Mouse (Mus musculus) lung, embryonic 14.5 days (tissue): ENCODE measurements around the gene Pip5k1b. TPM values are rescaled to one million over a fixed set of nuclear protein-coding genes. Genes with fewer than 3 reads are reported as not detected.

ENCODE experiments used
- ATAC-seq: fragments of 200-750 bp; cut with Nextera tagmentation; 2 replicates; pipeline ENCODE4 v1.8.0; 2017; ENCODE audit warnings: mild to moderate bottlenecking, moderate TSS enrichment, moderate library complexity; ENCODE audit not compliant: insufficient read depth
- DNase-seq: peaks from one replicate; pipeline ENCODE4 v3.0.0-alpha.2; 2015
- H3K27ac ChIP-seq: fragments of 300-500 bp; sonication (generic); 2 replicates; pipeline ENCODE4 v1.5.1; 2014; ENCODE audit warnings: low read depth, mild to moderate bottlenecking, moderate library complexity
- H3K27me3 ChIP-seq: fragments of 300-500 bp; sonication (generic); 2 replicates; pipeline ENCODE4 v1.6.1; 2014; ENCODE audit warnings: low read length, control low read depth; ENCODE audit not compliant: insufficient read depth
- H3K36me3 ChIP-seq: fragments of 300-500 bp; sonication (generic); 2 replicates; pipeline ENCODE4 v1.6.1; 2014; ENCODE audit warnings: control low read depth; ENCODE audit not compliant: insufficient read depth
- H3K4me1 ChIP-seq: fragments of 300-500 bp; sonication (generic); 2 replicates; pipeline ENCODE4 v1.6.1; 2014; ENCODE audit warnings: antibody characterized with exemption, control low read depth; ENCODE audit not compliant: insufficient read depth
- H3K4me2 ChIP-seq: fragments of 300-500 bp; sonication (generic); 2 replicates; pipeline ENCODE4 v1.6.1; 2014; ENCODE audit warnings: mild to moderate bottlenecking
- H3K4me3 ChIP-seq: fragments of 300-500 bp; sonication (generic); 2 replicates; pipeline ENCODE4 v1.5.1; 2014; ENCODE audit warnings: low read depth, low read length
- H3K9ac ChIP-seq: fragments of 300-500 bp; sonication (generic); 2 replicates; pipeline ENCODE4 v1.6.1; 2014
- H3K9me3 ChIP-seq: fragments of 300-500 bp; sonication (generic); 2 replicates; pipeline ENCODE4 v1.6.1; 2016; ENCODE audit warnings: low read depth, low read length, control low read depth
- CTCF ChIP-seq: IDR thresholded peaks from 2 replicates; pipeline ENCODE4 v1.5.1; 2016; ENCODE audit warnings: antibody characterized with exemption, low read depth
- WGBS: fragments of 180-500 bp; shearing (Covaris S2); extraction: QIAGEN DNeasy Blood & Tissue Kit; methylation state at CpG from one replicate; pipeline ENCODE4 v1.1.7; 2014; 5-methylcytosine and 5-hydroxymethylcytosine counted together
- polyA plus RNA-seq: library from polyadenylated mRNA; unstranded; fragments of >200 nt; fragmentation: Nextera tagmentation; extraction: Ambion mirVana; gene quantifications from 2 replicates; pipeline ENCODE4 v1.2.1, GENCODE M21; 2014

Gene Pip5k1b
- polyA plus RNA-seq, 1 experiment from 2014 or later: 2.6 TPM

DNA sequence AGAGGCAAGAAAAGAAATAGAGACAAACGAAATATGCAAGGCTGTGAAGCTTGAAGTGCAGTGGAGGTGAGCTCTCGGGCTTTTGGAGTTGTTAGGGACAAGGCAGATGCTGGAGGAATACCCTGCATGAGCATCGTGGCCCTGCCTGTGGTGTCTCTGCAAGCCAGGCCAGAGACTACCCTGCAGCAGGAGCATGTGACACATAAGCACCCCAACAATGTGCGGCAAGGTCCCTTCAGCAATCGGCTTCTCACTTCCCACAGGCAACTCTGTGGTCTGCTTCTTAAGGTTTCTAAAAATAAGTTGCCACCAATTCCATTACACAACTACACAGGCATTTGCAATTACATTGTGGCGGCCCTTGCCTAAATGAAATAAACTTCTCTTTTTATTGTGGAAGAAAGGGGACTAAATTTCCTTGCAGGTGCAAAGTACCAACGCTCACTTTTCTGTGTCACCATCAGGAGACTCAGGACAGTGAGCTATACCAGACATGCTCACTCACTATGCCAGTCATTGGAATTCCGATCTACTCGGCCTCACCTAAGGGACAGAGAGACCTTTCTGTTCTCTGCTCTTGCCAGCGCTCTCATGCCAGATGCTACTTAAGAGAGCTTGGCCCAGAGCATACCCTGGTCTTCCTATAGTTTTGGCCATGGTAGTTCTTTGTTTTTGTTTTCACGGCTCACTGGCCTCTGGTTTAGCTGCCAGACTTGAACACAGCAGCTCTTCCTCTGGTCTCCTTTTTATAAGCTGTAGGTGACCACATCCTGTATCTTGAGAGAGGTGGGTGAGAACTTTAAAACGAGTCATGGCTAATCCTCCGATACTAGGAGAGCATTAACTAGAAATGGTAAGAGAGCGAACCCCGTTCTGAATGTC, 28.7 kb downstream of the Pip5k1b start:
- DNase-seq (no peak), ATAC-seq (no peak)
- Histone ChIP-seq H3K9ac (no peak overlapping the region), H3K27ac (no peak overlapping the region), H3K36me3 (no peaks in the 10 kb centered on the region), H3K27me3 (no peaks in the 10 kb centered on the region), H3K4me2 (no peak overlapping the region), H3K4me3 (no peak overlapping the region), H3K9me3 (no peaks in the 10 kb centered on the region), H3K4me1 (no peaks in the 10 kb centered on the region)
- WGBS: 75% methylated on average over 15 of the region's 15 CpGs
- TF ChIP-seq CTCF: no peak

DNA sequence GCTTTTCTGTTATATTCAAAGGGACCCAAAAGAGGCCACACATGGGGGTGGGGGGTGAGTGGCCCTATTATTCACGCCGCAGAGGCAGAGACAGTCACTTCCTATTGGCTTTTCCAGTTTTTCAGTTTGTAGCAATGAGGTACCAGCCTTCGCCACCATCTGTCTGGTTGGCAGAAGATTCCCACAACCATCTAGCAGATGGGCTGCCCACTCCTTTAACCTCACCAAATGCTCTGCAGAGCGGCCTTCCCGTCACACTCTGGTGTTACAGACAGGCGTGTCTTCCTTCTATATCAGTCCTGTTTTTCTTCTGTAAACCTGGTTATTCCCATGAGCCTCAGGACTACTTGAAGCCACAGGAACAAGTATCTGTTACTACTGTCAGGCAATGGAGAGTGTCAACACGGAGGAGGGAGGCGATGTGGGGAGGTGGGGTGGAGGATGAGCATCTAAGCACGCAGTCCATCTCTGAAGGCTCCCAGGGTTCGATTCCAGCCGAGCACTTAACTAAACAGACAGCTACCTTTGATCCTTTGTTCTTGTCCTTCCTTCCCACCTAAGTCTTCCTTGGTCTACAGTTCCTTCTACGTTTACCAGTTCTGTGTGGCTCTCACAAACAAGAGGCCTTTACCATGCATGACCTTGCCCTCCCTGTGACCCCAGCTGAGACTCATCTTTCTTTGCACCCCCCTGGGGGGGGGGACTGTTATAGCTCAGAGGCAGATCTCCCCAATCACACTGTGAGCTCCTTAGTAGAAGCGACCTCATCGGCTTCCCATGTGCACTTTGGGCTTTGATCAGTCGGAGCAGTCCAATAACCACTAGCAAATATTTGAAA, 32.0 kb downstream of the Pip5k1b start:
- ATAC-seq: no peak
- H3K4me1 ChIP-seq: no peaks in the 10 kb centered on the region
- H3K4me3 ChIP-seq: no peak overlapping the region
- TF ChIP-seq CTCF: no peak
- no peaks in the 10 kb centered on the region for H3K9me3 ChIP-seq
- no peaks in the 10 kb centered on the region for H3K36me3 ChIP-seq
- no peak overlapping the region for H3K9ac ChIP-seq
- H3K4me2 ChIP-seq: no peak overlapping the region
- no peak overlapping the region for H3K27ac ChIP-seq
- no peaks in the 10 kb centered on the region for H3K27me3 ChIP-seq
- no peak for DNase-seq
- WGBS: 70% methylated on average over 15 of the region's 15 CpGs

DNA sequence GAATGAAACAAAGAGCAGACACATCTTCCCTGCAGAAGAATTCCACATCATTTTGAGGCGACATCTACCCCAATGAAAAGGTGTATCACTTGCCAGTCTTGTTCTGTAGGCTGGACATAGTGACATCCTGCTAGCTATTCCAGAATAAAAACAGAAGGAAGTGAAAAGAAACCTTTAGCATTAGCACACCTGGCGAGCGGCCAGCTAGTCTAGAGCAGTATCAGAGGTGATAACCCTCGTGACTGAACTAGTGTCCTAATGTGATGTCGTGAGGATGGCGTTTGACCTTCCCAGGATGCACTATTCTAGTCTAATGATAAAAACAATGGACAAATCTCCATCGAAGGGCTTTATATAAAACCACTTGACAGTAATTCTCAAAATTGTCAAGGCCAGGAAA, 33.7 kb downstream of the Pip5k1b start:
- no peaks in the 10 kb centered on the region for H3K36me3 ChIP-seq
- no peaks in the 10 kb centered on the region for H3K9me3 ChIP-seq
- no peak overlapping the region for H3K4me2 ChIP-seq
- DNase-seq (no peak), ATAC-seq (no peak)
- H3K9ac ChIP-seq: no peak overlapping the region
- H3K4me3 ChIP-seq: no peak overlapping the region
- 76% methylated on average over 7 of the region's 7 CpGs for WGBS
- no peak overlapping the region for H3K27ac ChIP-seq
- no peaks in the 10 kb centered on the region for H3K4me1 ChIP-seq
- no peak for TF ChIP-seq CTCF
- H3K27me3 ChIP-seq: no peaks in the 10 kb centered on the region

DNA sequence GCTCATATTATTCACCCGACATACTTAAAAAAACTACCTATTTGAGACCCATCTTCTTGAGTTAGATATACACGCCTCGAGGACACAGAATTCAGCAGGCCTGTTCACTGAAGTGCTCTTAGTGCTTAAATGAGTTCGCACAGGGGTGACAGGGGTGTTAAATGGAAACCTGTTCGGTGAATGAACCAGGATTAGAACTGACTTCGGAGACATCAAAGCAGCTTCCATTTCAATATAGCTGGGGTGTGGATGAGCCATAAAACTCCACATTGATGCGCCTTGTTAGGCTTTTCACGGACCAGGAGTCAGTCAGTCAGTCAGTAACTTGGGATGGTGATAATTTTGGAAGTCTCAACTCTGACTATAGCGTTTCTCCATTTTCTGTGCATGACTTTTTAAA, 34.5 kb downstream of the Pip5k1b start:
- DNase-seq (no peak), ATAC-seq (no peak)
- H3K27me3 ChIP-seq: no peaks in the 10 kb centered on the region
- H3K9me3 ChIP-seq: no peaks in the 10 kb centered on the region
- no peak overlapping the region for H3K4me2 ChIP-seq
- no peaks in the 10 kb centered on the region for H3K4me1 ChIP-seq
- H3K27ac ChIP-seq: no peak overlapping the region
- H3K9ac ChIP-seq: no peak overlapping the region
- H3K36me3 ChIP-seq: no peaks in the 10 kb centered on the region
- H3K4me3 ChIP-seq: no peak overlapping the region
- TF ChIP-seq CTCF: no peak
- WGBS: 63% methylated on average over 9 of the region's 9 CpGs

DNA sequence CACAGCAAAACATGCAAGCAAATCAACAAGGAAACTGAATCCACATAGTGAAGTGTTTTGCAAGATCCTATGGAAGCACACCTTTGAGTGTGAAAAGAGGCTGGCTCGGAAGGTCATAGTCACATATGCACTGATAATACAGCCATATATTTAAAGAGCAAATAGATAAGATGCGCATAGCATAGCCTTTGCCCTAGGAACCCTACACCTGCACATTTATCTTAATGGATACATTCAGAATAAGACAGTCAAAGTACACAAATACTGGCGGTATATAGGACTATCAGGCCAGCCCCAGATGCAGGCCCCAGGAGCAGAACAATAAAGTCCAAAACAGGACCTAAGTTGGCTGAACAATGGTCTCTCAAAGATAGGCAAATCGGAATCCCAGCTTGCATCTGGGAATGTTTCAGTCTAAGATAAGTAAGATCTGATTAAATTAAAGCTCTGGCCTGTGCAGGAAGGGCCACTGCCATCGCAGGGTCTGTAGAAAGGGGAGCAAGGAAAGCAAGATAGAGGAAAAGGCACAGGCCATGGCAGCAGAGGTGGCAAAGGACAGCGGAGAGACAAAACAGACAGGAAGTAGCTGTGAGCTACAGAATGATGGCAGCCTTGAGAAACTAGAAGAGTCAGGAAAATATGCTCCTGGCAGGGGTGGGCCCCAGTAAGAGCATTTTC, 35.8 kb downstream of the Pip5k1b start:
- H3K27me3 ChIP-seq: no peaks in the 10 kb centered on the region
- no peak overlapping the region for H3K4me3 ChIP-seq
- no peak overlapping the region for H3K4me2 ChIP-seq
- no peak for ATAC-seq
- 75% methylated on average over 6 of the region's 6 CpGs for WGBS
- TF ChIP-seq CTCF: no peak
- H3K27ac ChIP-seq: no peak overlapping the region
- no peaks in the 10 kb centered on the region for H3K9me3 ChIP-seq
- no peaks in the 10 kb centered on the region for H3K4me1 ChIP-seq
- no peaks in the 10 kb centered on the region for H3K36me3 ChIP-seq
- H3K9ac ChIP-seq: no peak overlapping the region
- no peak for DNase-seq

DNA sequence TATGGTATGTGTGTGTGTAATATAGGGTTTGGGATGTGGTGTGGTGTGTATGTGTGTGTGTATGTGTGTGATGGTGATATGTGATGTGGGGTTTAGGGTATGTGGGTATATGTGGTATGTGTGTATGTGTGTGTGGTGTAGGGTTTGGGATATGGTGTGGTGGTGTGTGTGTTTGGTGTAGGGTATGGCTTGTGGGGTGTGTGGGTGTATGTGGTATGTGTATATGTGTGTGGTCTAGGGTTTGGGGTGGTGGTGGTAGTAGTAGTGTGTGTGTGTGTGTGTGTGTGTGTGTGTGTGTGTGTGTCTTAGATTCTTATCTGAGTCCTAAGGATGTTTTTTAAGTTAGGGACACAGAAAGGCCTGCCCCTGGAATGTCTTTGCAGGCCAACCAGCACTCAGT, 37.3 kb downstream of the Pip5k1b start:
- Histone ChIP-seq H3K9ac (no peak overlapping the region), H3K4me1 (no peaks in the 10 kb centered on the region), H3K36me3 (no peaks in the 10 kb centered on the region), H3K9me3 (no peaks in the 10 kb centered on the region), H3K4me3 (no peak overlapping the region), H3K4me2 (no peak overlapping the region), H3K27me3 (no peaks in the 10 kb centered on the region), H3K27ac (no peak overlapping the region)
- TF ChIP-seq CTCF: no peak
- ATAC-seq (no peak), DNase-seq (no peak)

DNA sequence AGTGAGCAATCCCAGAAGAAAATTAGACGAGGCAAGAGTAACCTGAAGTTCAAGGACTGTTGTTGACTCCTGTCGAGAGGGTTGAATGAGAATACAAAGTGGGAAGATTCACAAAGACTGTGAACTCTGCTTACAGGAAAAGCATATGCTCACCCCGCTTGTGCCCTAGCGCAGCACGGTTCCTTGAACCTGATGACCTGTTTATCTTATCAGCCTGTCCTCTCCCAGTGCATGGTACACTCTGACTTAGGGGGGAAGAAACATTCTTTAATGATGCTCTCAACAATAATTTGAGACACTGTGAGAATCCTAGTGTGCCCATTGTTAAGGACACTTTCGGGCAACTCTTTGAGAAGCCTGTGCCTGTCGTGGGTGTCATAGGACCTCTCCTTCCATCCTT, 38.6 kb downstream of the Pip5k1b start:
- H3K27ac ChIP-seq: no peak overlapping the region
- no peaks in the 10 kb centered on the region for H3K27me3 ChIP-seq
- H3K9me3 ChIP-seq: no peaks in the 10 kb centered on the region
- no peak for TF ChIP-seq CTCF
- WGBS: 50% methylated on average over 7 of the region's 7 CpGs
- no peaks in the 10 kb centered on the region for H3K4me1 ChIP-seq
- DNase-seq (no peak), ATAC-seq (no peak)
- no peak overlapping the region for H3K4me2 ChIP-seq
- H3K9ac ChIP-seq: no peak overlapping the region
- H3K36me3 ChIP-seq: no peaks in the 10 kb centered on the region
- no peak overlapping the region for H3K4me3 ChIP-seq
